Mouse (Mus musculus) ES-E14 (cell line): Measurements from ENCODE around the gene Grb10. TPM values are rescaled to one million over a fixed set of nuclear protein-coding genes. Genes with fewer than 3 reads are reported as not detected.

Experiments used
- DNase-seq: peaks from one replicate; pipeline ENCODE4 v3.0.0-alpha.2; 2013; ENCODE audit warnings: low read depth, low spot score
- H3K27ac ChIP-seq: 2 replicates; pipeline ENCODE4 v1.5.1; 2012; ENCODE audit warnings: low read depth, mild to moderate bottlenecking, low read length, moderate library complexity, mixed read lengths; ENCODE audit not compliant: poor library complexity, insufficient read depth, severe bottlenecking
- H3K36me3 ChIP-seq: 2 replicates; pipeline ENCODE4 v1.6.1; 2012; ENCODE audit warnings: mild to moderate bottlenecking, low read length, moderate library complexity, mixed read lengths; ENCODE audit not compliant: control insufficient read depth, poor library complexity, insufficient read depth, severe bottlenecking
- H3K4me1 ChIP-seq, 2 experiments: fragments of 150-350 bp in 1 of 2; sonication (generic) in 1 of 2; 2 replicates each; pipeline ENCODE4 v1.6.1; 2012; ENCODE audit warnings: low read length in 2 of 2, mild to moderate bottlenecking in 1 of 2, mixed read lengths in 1 of 2; ENCODE audit not compliant: control insufficient read depth in 2 of 2, insufficient read depth in 2 of 2, poor library complexity in 1 of 2
- H3K4me3 ChIP-seq, 2 experiments: fragments of 150-350 bp in 1 of 2; sonication (generic) in 1 of 2; 2 replicates each; pipeline ENCODE4 v1.5.1; 2012; ENCODE audit warnings: low read length in 2 of 2, low read depth in 1 of 2, mild to moderate bottlenecking in 1 of 2, mixed read lengths in 1 of 2; ENCODE audit not compliant: insufficient read depth in 1 of 2, poor library complexity in 1 of 2, severe bottlenecking in 1 of 2
- H3K9ac ChIP-seq: 2 replicates; pipeline ENCODE4 v1.6.1; 2012; ENCODE audit warnings: low read depth, mild to moderate bottlenecking, low read length, mixed read lengths; ENCODE audit not compliant: poor library complexity, insufficient read depth, severe bottlenecking
- H3K9me3 ChIP-seq: fragments of 150-350 bp; sonication (generic); 2 replicates; pipeline ENCODE4 v1.6.1; 2012; ENCODE audit warnings: low read depth, mild to moderate bottlenecking, low read length; ENCODE audit not compliant: control insufficient read depth, insufficient read depth
- CHD2 ChIP-seq: IDR thresholded peaks from 2 replicates; pipeline ENCODE4 v1.6.1; 2014; ENCODE audit warnings: mild to moderate bottlenecking, low read depth, low read length, inconsistent platforms
- HCFC1 ChIP-seq: IDR thresholded peaks from 2 replicates; pipeline ENCODE4 v1.6.1; 2012; ENCODE audit warnings: low read length, inconsistent platforms, borderline replicate concordance; ENCODE audit not compliant: insufficient read depth
- MAFK ChIP-seq: IDR thresholded peaks from 2 replicates; pipeline ENCODE4 v1.6.1; 2014; ENCODE audit warnings: mild to moderate bottlenecking, low read depth, low read length, inconsistent platforms; ENCODE audit not compliant: insufficient read depth
- ZC3H11A ChIP-seq: IDR thresholded peaks from 2 replicates; pipeline ENCODE4 v1.6.1; 2012; ENCODE audit warnings: low read depth, mild to moderate bottlenecking, inconsistent platforms, low read length, borderline replicate concordance
- ZNF384 ChIP-seq: IDR thresholded peaks from 2 replicates; pipeline ENCODE4 v1.6.1; 2012; ENCODE audit warnings: low read depth, low read length, inconsistent platforms
- in situ Hi-C, 2 experiments: fragments of 600-800 bp; cut with MboI; formaldehyde crosslinking; loops; one replicate each; pipeline ENCODE4 v1.15.1; 2025; ENCODE audit warnings: low sequenced_read_pairs in 2 of 2, inconsistent platforms in 1 of 2; ENCODE audit not compliant: unreplicated experiment in 2 of 2
- total RNA-seq: library from RNA; depleted of rRNA; stranded (reverse); fragments of 300-350 nt; gene quantifications from 2 replicates; pipeline ENCODE4 v1.2.3, GENCODE M21; 2012

Grb10 gene
- total RNA-seq, 1 experiment, result 33.4 TPM

DNA sequence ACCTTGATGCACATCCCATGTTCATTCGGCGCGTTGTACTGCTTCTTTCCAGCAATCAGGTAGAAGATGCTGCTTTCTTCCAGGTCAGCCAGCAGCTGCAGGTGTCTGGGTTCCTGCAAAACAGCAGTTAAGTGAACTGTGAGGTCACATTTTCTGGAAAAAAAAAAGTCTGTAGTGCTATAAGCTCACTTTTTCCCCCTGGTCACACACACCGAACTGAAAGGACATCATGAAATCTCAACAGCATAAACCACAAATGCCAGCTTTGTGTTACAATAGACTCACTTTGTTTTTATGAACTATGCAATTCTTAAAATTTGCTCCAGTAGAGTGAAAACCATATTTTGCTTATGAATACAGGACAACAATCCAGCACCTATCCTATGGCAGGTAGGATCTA is 93.7 kb downstream of the Grb10 start:
- H3K9ac ChIP-seq, result no peak overlapping the region
- no peak overlapping the region for H3K27ac ChIP-seq
- in situ Hi-C loops, result no loop called here
- TF ChIP-seq ZNF384 (no peak), CHD2 (no peak), ZC3H11A (no peak)
- peaks cover 13 to 22% of the 10 kb centered on the region in 2 experiments for H3K4me1 ChIP-seq
- H3K9me3 ChIP-seq, result no peaks in the 10 kb centered on the region
- H3K4me3 ChIP-seq, result no peak overlapping the region
- no peak for DNase-seq
- H3K36me3 ChIP-seq, result peaks cover 3% of the 10 kb centered on the region; the same call in 1 of the 2 replicates

DNA sequence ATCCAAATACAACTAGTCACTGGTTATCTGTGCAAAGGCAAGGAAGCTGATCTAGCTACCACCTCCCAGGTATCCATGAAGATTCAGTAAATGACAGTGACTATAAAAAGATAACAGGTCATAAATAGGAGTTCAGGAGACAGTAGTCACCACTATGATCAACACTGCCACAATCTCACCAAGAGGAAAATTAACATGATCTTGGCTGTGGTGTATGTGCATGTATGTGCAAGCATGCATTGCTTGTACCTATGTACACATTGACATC is 94.5 kb downstream of the Grb10 start:
- Histone ChIP-seq H3K36me3 (peaks cover 3% of the 10 kb centered on the region; the same call in 1 of the 2 replicates), H3K4me1 (peaks cover 13 to 22% of the 10 kb centered on the region in 2 experiments), H3K9me3 (no peaks in the 10 kb centered on the region), H3K27ac (0 out of 2 replicates have a peak overlapping the region, but pooled peaks have one; percentile 35), H3K9ac (no peak overlapping the region), H3K4me3 (no peak overlapping the region)
- TF ChIP-seq HCFC1, result no peak
- TF ChIP-seq MAFK, result no peak
- no peak for TF ChIP-seq ZNF384
- no peak for TF ChIP-seq ZC3H11A
- TF ChIP-seq CHD2, result no peak
- DNase-seq, result no peak
- in situ Hi-C loops, result no loop called here

DNA sequence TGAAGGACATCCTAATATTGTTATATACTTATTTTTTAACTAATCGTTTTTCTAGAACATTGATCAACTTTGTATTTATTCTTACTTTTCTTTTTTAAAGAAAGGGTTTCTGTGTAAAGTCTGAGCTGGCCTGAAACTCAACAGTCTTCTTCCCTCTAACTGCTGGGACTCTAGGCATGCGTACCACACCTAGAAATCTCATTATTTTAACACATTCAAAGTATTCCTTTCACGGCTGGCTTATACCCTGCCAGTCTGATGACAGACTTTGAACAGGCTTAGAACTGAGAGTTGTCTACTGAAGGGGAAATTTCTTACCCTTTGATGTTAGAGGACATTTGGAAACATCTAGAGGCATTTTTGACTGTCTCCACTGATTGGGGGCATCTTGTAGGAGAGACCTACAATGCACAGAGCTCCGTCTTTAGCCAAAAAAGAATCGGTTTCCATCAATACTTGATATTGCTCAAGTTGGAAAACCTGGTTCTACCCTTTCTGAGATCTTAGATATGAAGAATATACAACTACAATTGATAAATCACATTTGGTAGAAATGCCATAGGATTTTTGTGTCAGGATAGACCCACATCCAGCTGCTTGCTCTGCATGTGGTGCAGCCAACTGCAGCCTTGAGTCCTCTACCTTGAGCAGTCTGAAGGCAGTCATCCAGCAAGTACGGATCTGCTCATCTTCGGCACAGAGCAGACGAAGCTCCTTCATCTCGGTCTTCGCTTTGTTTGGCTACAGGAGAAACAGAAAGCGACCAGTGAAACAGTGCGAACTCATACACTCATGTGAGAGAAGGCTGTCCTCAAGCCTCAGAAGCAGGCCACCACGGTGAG is 95.0 kb downstream of the Grb10 start:
- no peak for TF ChIP-seq MAFK
- TF ChIP-seq ZC3H11A, result no peak
- TF ChIP-seq HCFC1, result no peak
- TF ChIP-seq CHD2, result no peak
- TF ChIP-seq ZNF384, result no peak
- no peak for DNase-seq
- Histone ChIP-seq H3K4me3 (no peak overlapping the region), H3K9me3 (no peaks in the 10 kb centered on the region), H3K4me1 (peaks cover 11 to 20% of the 10 kb centered on the region in 2 experiments), H3K36me3 (peaks cover 3% of the 10 kb centered on the region; the same call in 1 of the 2 replicates), H3K27ac (peak overlapping the region; percentile 35), H3K9ac (no peak overlapping the region)
- in situ Hi-C loops, result no loop called here

DNA sequence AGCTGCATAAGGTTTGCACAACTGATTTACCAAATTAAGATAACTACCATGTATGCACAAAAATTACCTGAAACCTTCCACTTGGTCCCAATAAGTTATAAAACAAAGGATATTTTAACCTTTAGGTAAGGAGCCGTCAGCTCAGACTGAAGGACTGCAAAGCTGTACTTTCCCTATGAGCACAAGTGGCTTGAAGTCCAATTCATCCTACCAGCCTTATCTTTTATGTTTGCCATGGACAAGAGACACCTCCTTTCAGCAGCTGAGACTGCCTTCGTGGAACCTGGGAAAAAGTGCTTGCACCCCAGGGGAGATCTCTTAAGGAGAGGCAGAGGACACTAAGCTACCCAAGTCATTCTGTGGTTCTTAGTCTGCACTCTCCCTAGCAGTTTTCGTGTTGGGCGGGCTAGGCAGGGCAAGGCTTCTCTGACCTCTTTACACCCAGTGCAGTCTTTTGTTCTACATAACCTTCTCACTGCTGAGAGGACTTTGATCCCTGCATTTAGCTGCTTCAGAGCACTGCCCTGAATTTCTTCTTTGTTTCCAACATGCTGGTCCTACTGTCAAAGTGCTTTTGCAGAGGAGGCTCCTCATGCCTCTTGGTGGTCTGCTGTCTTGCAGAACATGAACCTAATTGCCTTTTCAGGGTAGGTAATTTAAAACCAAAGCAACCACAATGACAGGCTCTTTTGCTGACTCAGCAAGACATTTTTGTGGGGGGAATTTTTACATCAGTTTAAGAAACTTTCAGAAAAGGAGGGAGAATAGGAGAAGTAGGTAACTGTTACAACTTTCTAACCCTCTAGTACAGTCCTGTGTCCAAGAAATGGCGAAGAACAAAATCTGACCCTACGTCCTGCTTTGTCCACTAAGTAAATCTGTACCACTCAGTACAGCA is 95.9 kb downstream of the Grb10 start:
- Histone ChIP-seq H3K4me3 (no peak overlapping the region), H3K27ac (peak overlapping the region; percentile 24; the same call in 1 of the 2 replicates), H3K9ac (no peak overlapping the region), H3K4me1 (peaks cover 8 to 19% of the 10 kb centered on the region in 2 experiments), H3K9me3 (no peaks in the 10 kb centered on the region), H3K36me3 (peaks cover 6% of the 10 kb centered on the region; the same call in 1 of the 2 replicates)
- in situ Hi-C loops, result no loop called here
- peak; percentile 60 for DNase-seq
- TF ChIP-seq ZC3H11A (no peak), MAFK (peak; percentile 99)
